Mouse (Mus musculus) midbrain, embryonic 10.5 days (tissue): ENCODE measurements at regions not wholly inside any gene's neighbourhood (a gene's known extent, or its start where the extent isn't known, plus 50 kb on each side); places are given as distances from the start of the nearest gene placed in this dataset.

Experiments used
- DNase-seq: peaks from one replicate; pipeline ENCODE4 v3.0.0-alpha.2; 2017; ENCODE audit warnings: low spot score
- H3K27ac ChIP-seq: fragments of 300-500 bp; sonication (generic); replicated peaks from 2 replicates; pipeline ENCODE4 v1.5.1; 2016; ENCODE audit warnings: mild to moderate bottlenecking
- H3K27me3 ChIP-seq: fragments of 300-500 bp; sonication (generic); 2 replicates; pipeline ENCODE4 v1.6.1; 2016; ENCODE audit warnings: low read depth, mild to moderate bottlenecking; ENCODE audit not compliant: poor library complexity, severe bottlenecking
- H3K36me3 ChIP-seq: fragments of 300-500 bp; sonication (generic); 2 replicates; pipeline ENCODE4 v1.6.1; 2016; ENCODE audit warnings: mild to moderate bottlenecking, moderate library complexity
- H3K4me1 ChIP-seq: fragments of 300-500 bp; sonication (generic); 2 replicates; pipeline ENCODE4 v1.6.1; 2016
- H3K4me3 ChIP-seq: fragments of 300-500 bp; sonication (generic); 2 replicates; pipeline ENCODE4 v1.5.1; 2016; ENCODE audit warnings: mild to moderate bottlenecking, moderate library complexity
- H3K9me3 ChIP-seq: fragments of 300-500 bp; sonication (generic); replicated peaks from 2 replicates; pipeline ENCODE4 v1.6.1; 2016; ENCODE audit warnings: mild to moderate bottlenecking
- WGBS: fragments of 180-500 bp; shearing (Covaris S2); methylation state at CpG from one replicate; pipeline ENCODE4 v1.1.7; 2016; 5-methylcytosine and 5-hydroxymethylcytosine counted together

DNA sequence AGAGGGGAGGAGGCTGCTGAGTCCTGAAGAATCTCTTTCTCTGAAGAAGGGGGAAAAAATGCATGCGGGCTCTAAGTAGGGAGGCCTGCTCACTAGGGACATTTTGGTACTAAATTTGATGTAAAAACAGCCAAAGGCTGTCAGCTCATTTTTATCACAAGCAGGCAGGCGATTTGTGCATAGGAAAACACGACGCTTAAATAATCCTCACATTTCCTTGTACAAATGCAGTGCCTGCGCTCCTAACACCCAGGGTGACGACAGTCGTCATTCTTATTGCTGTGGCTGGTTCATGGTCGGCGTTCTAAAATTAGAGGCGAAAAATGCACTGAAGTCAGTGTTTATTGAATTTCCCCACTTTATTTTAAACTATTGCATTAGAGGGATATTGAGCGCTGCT is 650.6 kb downstream of the Pdcd6ip start:
- H3K4me3 ChIP-seq, result no peak overlapping the region
- 92% methylated on average over 11 of the region's 11 CpGs for WGBS
- no peaks in the 10 kb centered on the region for H3K27me3 ChIP-seq
- DNase-seq, result no peak
- no peak overlapping the region for H3K27ac ChIP-seq
- no peaks in the 10 kb centered on the region for H3K36me3 ChIP-seq
- no peaks in the 10 kb centered on the region for H3K4me1 ChIP-seq
- H3K9me3 ChIP-seq, result no peaks in the 10 kb centered on the region

DNA sequence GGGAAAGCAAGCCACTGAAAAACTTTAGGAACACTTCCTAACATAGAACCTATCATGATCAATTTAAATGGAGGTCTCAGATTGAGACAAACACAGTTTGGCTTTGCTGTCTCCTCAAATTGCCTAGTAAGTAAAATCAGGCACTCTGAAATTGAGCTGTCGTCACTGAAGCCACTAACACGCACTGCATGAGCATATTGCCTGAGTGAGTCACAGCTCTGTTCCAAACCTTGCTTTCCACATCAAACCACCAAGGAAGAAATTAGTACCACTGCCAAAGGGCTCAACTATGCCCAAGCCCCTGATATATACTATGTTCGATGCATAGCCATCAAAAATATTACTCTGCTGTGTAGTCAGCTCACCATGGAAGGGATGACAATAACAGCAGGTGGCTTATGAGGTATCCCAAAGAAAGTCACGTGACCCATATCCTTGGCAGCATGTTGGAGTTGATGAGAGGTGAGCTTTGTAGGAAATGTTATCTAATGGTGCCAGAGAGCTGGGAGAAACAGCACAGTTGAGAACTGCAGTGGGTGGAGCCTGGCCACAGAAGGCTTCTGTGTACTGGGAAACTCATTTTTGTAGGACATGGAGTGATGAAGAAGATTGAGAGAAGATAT is 663.4 kb downstream of the Pdcd6ip start:
- Histone ChIP-seq H3K36me3 (no peaks in the 10 kb centered on the region), H3K4me3 (no peak overlapping the region), H3K9me3 (no peaks in the 10 kb centered on the region), H3K4me1 (no peaks in the 10 kb centered on the region), H3K27ac (no peak overlapping the region), H3K27me3 (no peaks in the 10 kb centered on the region)
- 82% methylated on average over 4 of the region's 4 CpGs for WGBS
- no peak for DNase-seq

- Histone ChIP-seq H3K36me3 (no peaks in the 10 kb centered on the region), H3K27me3 (no peaks in the 10 kb centered on the region), H3K4me1 (no peaks in the 10 kb centered on the region), H3K9me3 (no peaks in the 10 kb centered on the region), H3K4me3 (no peak overlapping the region), H3K27ac (no peak overlapping the region)
- WGBS, result 95% methylated on average over 6 of the region's 6 CpGs
- no peak for DNase-seq
Measured at GRCm38 (mm10) chr9:113040885-113041284, 667.2 kb downstream of the Pdcd6ip start.

DNA sequence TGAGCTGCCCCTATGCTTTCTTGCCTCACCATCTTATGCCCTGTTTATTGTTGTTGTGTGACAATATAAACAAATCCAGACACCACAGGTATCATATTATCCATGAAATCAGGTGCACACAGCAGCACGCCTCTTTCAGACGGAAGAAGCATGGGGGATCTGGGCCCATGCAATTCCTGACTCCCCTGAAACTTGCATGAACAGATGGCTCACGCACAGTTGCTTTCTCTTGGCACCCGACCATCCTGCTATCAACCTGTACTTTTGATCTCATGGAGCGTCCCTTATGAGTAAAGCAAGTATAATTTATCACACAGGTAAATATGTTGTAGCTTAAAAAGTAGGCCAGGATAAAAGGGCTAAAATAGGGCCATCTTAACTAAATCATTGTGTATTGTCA is 674.1 kb downstream of the Pdcd6ip start:
- H3K9me3 ChIP-seq, result no peaks in the 10 kb centered on the region
- no peaks in the 10 kb centered on the region for H3K4me1 ChIP-seq
- DNase-seq, result no peak
- H3K27me3 ChIP-seq, result no peaks in the 10 kb centered on the region
- H3K4me3 ChIP-seq, result no peak overlapping the region
- no peak overlapping the region for H3K27ac ChIP-seq
- 84% methylated on average over 5 of the region's 5 CpGs for WGBS
- no peaks in the 10 kb centered on the region for H3K36me3 ChIP-seq

GRCm38 (mm10) chr9:113029091-113029490 is 679.0 kb downstream of the Pdcd6ip start:
- Histone ChIP-seq H3K9me3 (no peaks in the 10 kb centered on the region), H3K27me3 (no peaks in the 10 kb centered on the region), H3K4me3 (no peak overlapping the region), H3K4me1 (no peaks in the 10 kb centered on the region), H3K27ac (no peak overlapping the region), H3K36me3 (no peaks in the 10 kb centered on the region)
- no peak for DNase-seq
- WGBS, result 88% methylated on average over 4 of the region's 4 CpGs

GRCm38 (mm10) chr9:113026904-113027193 is 681.2 kb downstream of the Pdcd6ip start:
- H3K4me1 ChIP-seq, result no peaks in the 10 kb centered on the region
- whole genome bisulfite sequencing, result 84% methylated on average over 4 of the region's 4 CpGs
- H3K9me3 ChIP-seq, result no peaks in the 10 kb centered on the region
- no peak overlapping the region for H3K27ac ChIP-seq
- H3K36me3 ChIP-seq, result no peaks in the 10 kb centered on the region
- no peak for DNase-seq
- H3K27me3 ChIP-seq, result no peaks in the 10 kb centered on the region
- H3K4me3 ChIP-seq, result no peak overlapping the region

GRCm38 (mm10) chr9:113026096-113026903 is 681.8 kb downstream of the Pdcd6ip start:
- Histone ChIP-seq H3K9me3 (no peaks in the 10 kb centered on the region), H3K4me1 (no peaks in the 10 kb centered on the region), H3K27me3 (no peaks in the 10 kb centered on the region), H3K4me3 (no peak overlapping the region), H3K36me3 (no peaks in the 10 kb centered on the region), H3K27ac (no peak overlapping the region)
- 82% methylated on average over 4 of the region's 4 CpGs for WGBS
- DNase-seq, result no peak

GRCm38 (mm10) chr9:113021866-113022645 is 686.0 kb downstream of the Pdcd6ip start:
- Histone ChIP-seq H3K27me3 (no peaks in the 10 kb centered on the region), H3K9me3 (no peaks in the 10 kb centered on the region), H3K36me3 (no peaks in the 10 kb centered on the region), H3K4me1 (no peaks in the 10 kb centered on the region), H3K4me3 (no peak overlapping the region), H3K27ac (no peak overlapping the region)
- WGBS, result 82% methylated on average over 6 of the region's 6 CpGs
- DNase-seq, result no peak

- Histone ChIP-seq H3K4me3 (no peak overlapping the region), H3K36me3 (no peaks in the 10 kb centered on the region), H3K9me3 (no peaks in the 10 kb centered on the region), H3K27ac (no peak overlapping the region), H3K27me3 (no peaks in the 10 kb centered on the region), H3K4me1 (no peaks in the 10 kb centered on the region)
- 79% methylated on average over 6 of the region's 6 CpGs for WGBS
- no peak for DNase-seq
Measured at GRCm38 (mm10) chr9:113019576-113019975, 688.5 kb downstream of the Pdcd6ip start.

GRCm38 (mm10) chr9:113008106-113008505 is 700.0 kb downstream of the Pdcd6ip start:
- no peak overlapping the region for H3K27ac ChIP-seq
- no peaks in the 10 kb centered on the region for H3K9me3 ChIP-seq
- 85% methylated on average over 4 of the region's 4 CpGs for WGBS
- H3K36me3 ChIP-seq, result no peaks in the 10 kb centered on the region
- no peak for DNase-seq
- no peaks in the 10 kb centered on the region for H3K27me3 ChIP-seq
- no peaks in the 10 kb centered on the region for H3K4me1 ChIP-seq
- H3K4me3 ChIP-seq, result no peak overlapping the region

DNA sequence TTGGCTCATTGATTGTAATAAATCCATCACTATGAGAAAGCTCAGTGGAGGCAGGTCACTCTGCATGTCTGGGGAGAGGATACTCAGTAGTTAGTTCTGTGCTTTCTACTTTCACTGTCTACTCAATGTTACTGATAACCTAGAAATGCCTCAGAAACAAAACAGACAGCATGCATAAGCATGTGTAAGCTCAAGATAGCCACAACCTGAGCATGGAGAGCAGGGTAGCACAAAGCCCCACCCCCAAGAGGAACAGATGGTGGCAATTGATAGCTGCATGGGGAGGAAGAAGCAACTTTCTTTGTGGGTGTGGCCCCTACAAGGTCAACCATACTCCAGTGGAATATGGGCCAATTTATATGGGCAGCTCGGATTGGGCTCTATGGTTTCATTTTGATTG is 711.9 kb downstream of the Pdcd6ip start:
- Histone ChIP-seq H3K9me3 (no peaks in the 10 kb centered on the region), H3K4me1 (no peaks in the 10 kb centered on the region), H3K27me3 (no peaks in the 10 kb centered on the region), H3K4me3 (no peak overlapping the region), H3K27ac (no peak overlapping the region), H3K36me3 (no peaks in the 10 kb centered on the region)
- no peak for DNase-seq
- WGBS, result 90% methylated on average over 1 of the region's 1 CpGs

- Histone ChIP-seq H3K27ac (no peak overlapping the region), H3K9me3 (no peaks in the 10 kb centered on the region), H3K27me3 (no peaks in the 10 kb centered on the region), H3K36me3 (no peaks in the 10 kb centered on the region), H3K4me1 (no peaks in the 10 kb centered on the region), H3K4me3 (no peak overlapping the region)
- DNase-seq, result no peak
- 90% methylated on average over 4 of the region's 4 CpGs for WGBS
Measured at GRCm38 (mm10) chr9:112994774-112995173, 713.3 kb downstream of the Pdcd6ip start.

DNA sequence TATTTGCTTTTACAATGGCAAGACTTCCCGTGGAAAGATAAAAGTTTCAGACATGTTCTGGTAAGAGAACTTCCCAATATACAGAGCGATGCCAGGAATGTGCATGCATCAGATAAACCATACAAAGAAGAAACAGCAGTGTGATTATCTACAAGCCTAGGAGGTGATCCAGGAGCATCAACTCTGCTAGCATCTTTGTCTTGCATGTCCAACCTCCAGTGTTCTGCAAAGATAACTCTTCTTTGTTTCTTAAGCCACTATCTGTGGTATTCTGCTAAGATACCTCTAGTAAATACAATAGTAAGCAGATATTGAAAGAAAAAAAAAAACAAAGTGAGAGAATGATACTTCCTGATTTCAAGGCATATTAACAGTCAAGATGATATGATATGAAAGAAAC is 714.4 kb downstream of the Pdcd6ip start:
- Histone ChIP-seq H3K27me3 (no peaks in the 10 kb centered on the region), H3K36me3 (no peaks in the 10 kb centered on the region), H3K9me3 (no peaks in the 10 kb centered on the region), H3K4me1 (no peaks in the 10 kb centered on the region), H3K27ac (no peak overlapping the region), H3K4me3 (no peak overlapping the region)
- DNase-seq, result no peak
- 94% methylated on average over 2 of the region's 2 CpGs for WGBS
